Mouse (Mus musculus) testis, adult 2 months (tissue): ENCODE measurements around the gene Arhgap30. TPM values are rescaled to one million over a fixed set of nuclear protein-coding genes. Genes with fewer than 3 reads are reported as not detected.
A peak's percentile ranks its signal among the peaks of the same experiment; 100 is the strongest.

ENCODE experiments used
- H3K27ac ChIP-seq: fragments of 200-500 bp; 2 replicates; pipeline ENCODE4 v1.5.1; 2012; ENCODE audit warnings: low read depth, low read length; ENCODE audit not compliant: control insufficient read depth, insufficient read depth
- H3K27me3 ChIP-seq: fragments of 200-500 bp; 2 replicates; pipeline ENCODE4 v1.6.1; 2012; ENCODE audit warnings: mild to moderate bottlenecking, low read length, moderate library complexity; ENCODE audit not compliant: control insufficient read depth, insufficient read depth
- H3K36me3 ChIP-seq: fragments of 200-500 bp; 2 replicates; pipeline ENCODE4 v1.6.1; 2012; ENCODE audit warnings: mild to moderate bottlenecking, low read length; ENCODE audit not compliant: control insufficient read depth, insufficient read depth
- H3K4me1 ChIP-seq: fragments of 200-500 bp; 2 replicates; pipeline ENCODE4 v1.6.1; 2012; ENCODE audit warnings: low read length; ENCODE audit not compliant: control insufficient read depth, insufficient read depth
- H3K4me3 ChIP-seq: fragments of 200-500 bp; 2 replicates; pipeline ENCODE4 v1.5.1; 2012; ENCODE audit warnings: low read depth, mild to moderate bottlenecking, low read length, moderate library complexity, mixed read lengths; ENCODE audit not compliant: control insufficient read depth
- CTCF ChIP-seq: fragments of 200-500 bp; IDR thresholded peaks from 2 replicates; pipeline ENCODE4 v1.5.1; 2012; ENCODE audit warnings: low read depth, mild to moderate bottlenecking, inconsistent platforms, low read length, moderate library complexity; ENCODE audit not compliant: control insufficient read depth, insufficient read depth, insufficient replicate concordance
- POLR2A ChIP-seq: fragments of 200-500 bp; IDR thresholded peaks from 2 replicates; pipeline ENCODE4 v1.6.1; 2012; ENCODE audit warnings: low read depth, mild to moderate bottlenecking, inconsistent platforms, low read length, moderate library complexity; ENCODE audit not compliant: control insufficient read depth
- polyA plus RNA-seq: library from polyadenylated mRNA; depleted of rRNA; stranded (reverse); fragments of >200 nt; gene quantifications from 2 replicates; pipeline ENCODE4 v1.2.3, GENCODE M21; 2012

The Arhgap30 gene
- polyA plus RNA-seq, 1 experiment, result 11.5 TPM

DNA sequence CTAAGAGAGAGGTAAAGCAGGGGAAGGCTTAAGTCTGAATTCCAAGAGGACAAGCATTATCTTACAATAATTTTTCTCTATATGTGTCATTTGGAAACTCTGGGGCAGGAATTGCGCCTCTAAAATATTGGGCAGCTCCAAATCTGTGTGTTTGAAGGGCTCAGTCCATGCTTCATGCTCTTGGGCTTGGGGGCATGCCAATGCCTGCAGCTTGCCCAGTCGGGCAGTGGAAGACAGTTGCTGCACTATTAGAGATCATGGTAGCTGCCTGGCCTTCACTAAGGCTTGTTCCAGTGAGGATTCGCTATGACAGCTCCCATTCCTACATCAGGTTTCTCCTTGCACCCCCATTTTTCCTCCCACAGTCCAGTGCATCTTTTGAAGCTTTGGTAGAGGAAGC, 40.1 kb upstream of the Arhgap30 start:
- no peak overlapping the region for H3K27ac ChIP-seq
- no peaks in the 10 kb centered on the region for H3K36me3 ChIP-seq
- no peaks in the 10 kb centered on the region for H3K27me3 ChIP-seq
- H3K4me1 ChIP-seq, result peaks cover 7% of the 10 kb centered on the region
- H3K4me3 ChIP-seq, result no peak overlapping the region
- TF ChIP-seq POLR2A (no peak), CTCF (no peak)

DNA sequence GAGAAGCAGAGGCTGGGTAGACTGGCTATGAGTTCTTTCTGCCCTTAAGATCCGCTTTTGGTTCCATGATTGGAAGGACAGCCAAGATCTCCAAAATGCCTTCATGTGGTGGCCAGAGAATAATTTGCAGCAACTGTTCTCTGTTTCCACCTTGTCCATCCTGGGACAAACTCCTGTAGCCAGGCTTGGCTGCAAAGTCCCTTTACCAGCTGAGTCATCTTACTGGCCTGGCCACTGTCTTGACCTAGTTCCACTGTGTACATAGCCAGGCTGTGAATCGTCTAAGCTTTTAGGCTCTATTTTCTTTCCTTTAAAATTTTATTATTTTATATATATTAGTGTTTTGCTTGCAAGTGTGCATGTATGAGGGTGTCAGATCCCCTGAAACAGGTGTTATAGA, 39.5 kb upstream of the Arhgap30 start:
- H3K27ac ChIP-seq, result no peak overlapping the region
- peaks cover 7% of the 10 kb centered on the region for H3K4me1 ChIP-seq
- H3K36me3 ChIP-seq, result no peaks in the 10 kb centered on the region
- no peak overlapping the region for H3K4me3 ChIP-seq
- no peaks in the 10 kb centered on the region for H3K27me3 ChIP-seq
- TF ChIP-seq POLR2A, result no peak
- no peak for TF ChIP-seq CTCF

DNA sequence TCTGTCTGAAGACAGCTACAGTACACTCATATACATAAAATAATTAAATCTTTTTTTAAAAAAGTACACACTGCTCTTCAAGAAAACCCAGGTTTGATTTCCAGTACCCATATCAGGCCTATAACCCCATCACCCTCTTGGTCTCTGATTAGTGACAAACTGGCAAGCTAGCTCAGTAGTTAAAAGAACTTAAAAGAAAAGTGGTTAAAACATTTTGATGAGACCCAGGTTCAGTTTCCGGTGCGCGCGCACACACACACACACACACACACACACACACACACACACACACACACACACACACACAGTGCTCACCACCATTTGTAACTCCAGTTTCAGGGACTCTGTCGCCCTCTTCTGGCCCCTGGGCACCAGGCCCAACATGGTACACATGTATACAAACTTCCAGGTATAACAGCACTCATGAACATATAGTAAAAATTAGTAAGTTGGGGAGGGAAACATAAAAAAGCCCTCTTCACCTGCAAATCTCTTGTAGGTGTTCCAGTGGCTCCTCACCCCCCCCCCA, 32.9 kb upstream of the Arhgap30 start:
- H3K27ac ChIP-seq, result no peak overlapping the region
- no peak for TF ChIP-seq POLR2A
- 0 out of 2 replicates have a peak, but pooled peaks have one; percentile 21 for TF ChIP-seq CTCF
- peaks cover 4% of the 10 kb centered on the region for H3K4me1 ChIP-seq
- no peaks in the 10 kb centered on the region for H3K36me3 ChIP-seq
- H3K27me3 ChIP-seq, result no peaks in the 10 kb centered on the region
- no peak overlapping the region for H3K4me3 ChIP-seq

DNA sequence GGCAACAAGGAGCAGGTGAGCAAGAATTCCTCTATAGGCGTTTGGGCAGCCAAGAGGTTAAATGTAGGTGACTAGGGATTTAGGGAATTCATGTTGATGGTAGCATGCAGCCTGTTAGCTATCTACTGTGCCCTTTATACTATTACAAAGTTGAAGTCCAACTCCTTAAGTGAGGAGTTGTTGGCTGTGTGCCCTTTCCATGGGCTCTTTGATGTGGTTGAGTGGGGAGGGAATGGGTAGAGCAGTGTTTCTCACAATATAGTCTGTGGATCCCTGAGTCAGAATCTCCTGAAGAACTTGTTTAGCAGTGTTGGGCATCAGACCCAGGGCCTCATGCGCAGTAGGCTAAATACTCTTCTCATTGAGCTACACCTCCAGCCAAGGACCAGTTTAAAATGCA, 31.9 kb upstream of the Arhgap30 start:
- H3K4me3 ChIP-seq, result no peak overlapping the region
- no peaks in the 10 kb centered on the region for H3K36me3 ChIP-seq
- peaks cover 9% of the 10 kb centered on the region for H3K4me1 ChIP-seq
- no peak overlapping the region for H3K27ac ChIP-seq
- TF ChIP-seq CTCF (no peak), POLR2A (no peak)
- no peaks in the 10 kb centered on the region for H3K27me3 ChIP-seq

DNA sequence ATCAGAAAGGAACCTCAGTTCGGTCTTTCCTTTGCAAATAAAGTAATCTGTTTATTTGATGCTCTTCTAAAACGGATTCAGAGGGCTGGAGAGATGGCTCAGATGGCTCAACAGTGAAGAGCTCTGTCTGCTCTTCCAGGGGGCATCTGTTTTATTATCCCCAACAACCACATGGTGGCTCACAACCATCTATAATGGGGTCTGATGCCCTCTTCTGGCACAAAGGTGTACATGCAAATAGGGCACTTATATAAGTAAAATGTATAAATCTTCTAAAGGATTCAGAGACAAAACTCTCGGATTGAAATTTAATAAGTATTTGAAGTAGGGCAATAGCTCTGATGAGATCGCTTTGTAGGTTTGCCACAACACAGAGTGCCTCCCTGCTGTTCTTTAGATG, 30.3 kb upstream of the Arhgap30 start:
- Histone ChIP-seq H3K27me3 (no peaks in the 10 kb centered on the region), H3K4me3 (no peak overlapping the region), H3K4me1 (peaks cover 12% of the 10 kb centered on the region), H3K27ac (no peak overlapping the region), H3K36me3 (no peaks in the 10 kb centered on the region)
- TF ChIP-seq CTCF, result no peak
- no peak for TF ChIP-seq POLR2A

DNA sequence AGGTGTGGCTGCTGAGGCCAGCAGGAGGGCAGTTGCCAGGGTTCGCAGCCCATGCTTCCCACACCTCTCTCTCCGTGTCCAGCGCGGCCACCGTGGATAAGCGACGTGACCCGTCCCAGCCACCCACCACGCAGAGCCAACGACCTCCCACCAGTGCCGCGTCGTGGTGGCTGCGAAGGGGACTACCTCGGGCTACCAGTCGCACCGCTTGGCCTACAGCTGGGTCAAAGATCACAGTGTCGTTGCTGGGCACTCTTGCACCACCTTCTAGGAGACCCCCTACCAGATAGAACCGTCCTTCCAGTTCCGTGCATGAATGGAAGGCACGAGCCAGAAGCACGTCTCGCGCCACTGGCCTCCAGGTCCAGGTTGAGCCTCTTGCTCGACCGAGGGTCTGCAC, 28.5 kb upstream of the Arhgap30 start:
- TF ChIP-seq POLR2A (no peak), CTCF (no peak)
- peaks cover 12% of the 10 kb centered on the region for H3K4me1 ChIP-seq
- no peaks in the 10 kb centered on the region for H3K36me3 ChIP-seq
- peak overlapping the region; percentile 82 for H3K4me3 ChIP-seq
- no peaks in the 10 kb centered on the region for H3K27me3 ChIP-seq
- H3K27ac ChIP-seq, result peak overlapping the region; percentile 85

DNA sequence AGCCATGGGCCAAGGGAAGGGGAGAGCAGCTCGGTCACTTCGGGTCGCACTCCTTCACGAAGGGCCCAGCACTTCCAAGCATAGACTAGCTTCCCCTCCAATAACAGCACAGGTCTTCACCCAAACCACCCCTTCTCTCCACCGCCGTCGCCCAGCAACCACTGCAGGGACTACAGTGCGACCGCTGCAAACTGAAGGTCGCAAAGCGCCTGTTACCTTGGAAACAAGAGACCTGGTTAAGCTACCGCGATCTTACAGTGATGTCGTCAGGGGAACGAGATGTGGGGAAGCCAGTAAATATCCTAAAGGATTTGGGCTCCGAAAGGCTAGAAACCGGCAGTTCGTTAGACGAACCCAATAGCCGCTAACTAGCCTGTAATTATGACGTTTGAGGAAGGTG, 28.1 kb upstream of the Arhgap30 start, which contains the start of gene Klhdc9:
Gene Klhdc9 (minus strand): TSS at position 143 of the 400 bp plus-strand sequence.
- Histone ChIP-seq H3K36me3 (no peaks in the 10 kb centered on the region), H3K27ac (peak within 1 kb of the TSS; percentile 85), H3K4me1 (peaks cover 12% of the 10 kb centered on the region), H3K27me3 (no peaks in the 10 kb centered on the region), H3K4me3 (peak within 1 kb of the TSS; percentile 82)
- TF ChIP-seq CTCF (no peak), POLR2A (no peak; the same call in 1 of the 2 replicates)
